Mouse (Mus musculus) gastrocnemius, adult 8-10 months (tissue): ENCODE results near the gene Shank3. TPM values are rescaled to one million over a fixed set of nuclear protein-coding genes. Genes with fewer than 3 reads are reported as not detected.

ENCODE experiments used
- DNase-seq, 2 experiments: peaks; one replicate each; pipeline ENCODE4 v3.0.0; 2022; ENCODE audit warnings: low spot score in 2 of 2
- total RNA-seq, 4 experiments: library from RNA; stranded (reverse); gene quantifications; 2 replicates each; pipeline ENCODE4 v1.2.4; 2022

The Shank3 gene
- total RNA-seq, 4 experiments from 2014 or later: 5.9 to 11.7 (median 8.8) TPM

GRCm38 (mm10) chr15:89524001-89524571, 24.7 kb downstream of the Shank3 start:
- DNase-seq: no peak

DNA sequence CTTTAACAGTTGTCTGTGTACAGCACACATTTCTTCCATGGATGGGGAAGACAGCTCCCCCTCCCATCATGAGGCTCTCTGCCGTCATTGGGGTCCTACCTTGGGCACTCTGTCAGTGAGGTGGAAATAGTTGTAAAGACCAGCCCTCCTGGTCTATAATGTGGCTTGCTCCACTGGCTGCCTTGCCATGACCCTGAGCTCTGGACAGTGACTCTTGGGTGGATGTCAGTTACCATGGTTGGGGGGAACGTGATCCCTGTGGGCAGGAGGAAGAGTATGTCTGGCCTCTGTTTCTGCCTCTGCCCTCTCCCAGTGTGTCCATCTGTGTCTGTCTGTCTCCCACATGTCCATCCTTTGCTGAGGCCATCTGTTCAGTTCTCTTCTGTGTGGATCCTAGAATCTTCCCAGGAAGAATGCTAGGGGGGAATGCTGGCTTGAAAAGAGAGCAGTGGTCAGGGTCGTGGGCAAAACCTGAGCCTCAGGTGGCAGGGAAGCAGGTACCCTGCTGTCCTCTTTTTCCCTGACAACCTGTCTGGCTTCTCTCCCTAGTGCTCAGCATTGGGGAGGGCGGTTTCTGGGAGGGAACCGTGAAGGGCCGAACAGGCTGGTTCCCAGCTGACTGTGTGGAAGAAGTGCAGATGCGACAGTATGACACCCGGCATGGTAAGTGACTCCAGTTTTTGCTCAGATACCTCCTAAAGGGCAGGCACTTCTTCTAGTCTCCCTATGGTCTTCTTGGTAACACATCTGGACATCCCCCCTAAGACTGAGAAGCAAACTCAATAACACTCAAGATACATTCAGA, 25.4 kb downstream of the Shank3 start:
- no peak for DNase-seq

DNA sequence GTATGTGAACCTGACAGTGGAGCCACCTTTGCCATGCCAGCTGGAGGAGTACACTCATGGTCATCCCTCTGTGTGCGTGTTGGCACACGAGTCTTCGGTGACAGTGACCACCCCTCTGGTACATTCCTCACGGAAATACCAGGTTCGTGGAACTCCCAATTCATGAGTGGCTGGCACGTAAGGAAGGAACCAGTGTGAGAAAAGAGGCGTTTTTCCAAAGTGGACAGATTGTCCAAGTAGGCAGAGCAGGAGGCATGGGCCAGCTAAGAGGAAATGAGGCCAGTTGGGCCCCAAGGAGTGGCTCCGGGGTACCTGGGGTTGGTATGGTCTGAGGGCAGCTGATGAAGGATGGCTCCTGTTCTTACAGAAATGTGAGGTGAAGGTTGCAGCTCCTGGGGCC, 26.0 kb downstream of the Shank3 start:
- no peak for DNase-seq

GRCm38 (mm10) chr15:89525896-89526295, 26.5 kb downstream of the Shank3 start:
- no peak for DNase-seq

- DNase-seq: no peak
Measured at GRCm38 (mm10) chr15:89526776-89527325, 27.4 kb downstream of the Shank3 start.

DNA sequence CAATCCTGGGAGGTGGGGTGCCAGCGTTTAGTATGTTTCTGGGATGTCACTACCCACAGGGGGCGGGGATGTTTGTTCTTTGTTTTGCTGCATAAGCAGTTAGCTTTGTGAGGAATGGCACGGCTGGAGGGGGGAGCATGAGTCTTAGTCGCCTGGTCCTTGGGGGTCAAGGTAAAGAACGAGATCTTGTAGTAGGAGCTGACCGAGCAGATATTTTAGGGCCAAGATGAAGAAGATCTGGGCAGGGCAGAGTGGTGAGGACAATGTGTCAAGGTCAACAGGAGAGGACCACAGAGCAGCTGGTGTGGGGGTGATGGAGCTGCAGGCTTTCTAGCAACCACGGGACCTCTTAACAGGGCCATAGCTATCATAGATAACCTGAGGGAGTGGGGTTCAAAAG, 28.0 kb downstream of the Shank3 start:
- no peak for DNase-seq

DNA sequence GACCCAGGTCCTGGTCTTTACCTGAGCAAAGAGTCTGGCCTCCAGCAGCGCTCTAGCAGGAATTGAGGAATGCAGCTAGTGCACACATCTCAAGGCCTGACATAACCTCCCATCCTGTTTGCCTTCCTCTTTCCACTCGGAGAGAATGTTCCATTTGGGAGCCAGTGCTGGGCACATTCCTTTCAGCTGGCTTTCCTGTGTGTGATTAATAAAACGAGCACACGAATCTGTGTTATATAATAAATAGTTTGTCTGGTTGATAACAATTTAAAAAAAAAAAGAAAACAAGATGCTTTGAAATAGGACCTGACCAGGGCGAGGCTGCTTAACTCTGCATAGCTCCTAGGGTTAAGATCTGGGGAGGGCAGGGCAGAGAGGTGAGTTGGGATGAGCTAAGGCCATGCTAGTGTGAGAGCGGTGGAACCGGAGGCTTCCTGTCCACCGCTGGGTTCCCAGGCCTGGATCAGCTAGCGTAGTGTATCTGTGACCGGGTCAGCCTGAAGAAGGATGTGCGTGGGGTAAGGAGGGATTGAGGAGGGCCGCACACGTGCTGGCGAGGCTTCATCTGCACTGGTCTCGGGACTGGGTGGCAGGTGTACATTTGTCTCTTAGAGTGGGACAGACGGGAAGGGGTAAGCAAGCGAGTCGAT, 28.9 kb downstream of the Shank3 start:
- no peak for DNase-seq

DNA sequence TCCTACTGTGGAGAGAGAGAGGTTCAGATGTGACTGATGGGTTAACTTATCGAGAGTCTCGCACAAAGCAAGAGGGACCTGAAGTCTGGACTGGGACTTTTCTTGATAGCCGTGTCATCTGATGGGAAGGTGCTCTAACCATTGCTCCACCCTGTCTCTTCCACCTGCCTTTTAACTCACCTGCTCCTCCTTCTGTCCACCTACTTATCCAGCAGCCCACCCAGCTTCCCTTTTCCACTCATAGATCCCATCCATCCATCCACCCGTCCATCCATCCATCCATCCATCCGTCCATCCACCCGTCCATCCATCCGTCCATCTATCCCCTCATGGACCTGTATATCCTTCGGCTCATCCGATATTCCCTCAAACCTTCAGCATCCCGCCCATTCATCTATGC, 29.5 kb downstream of the Shank3 start:
- no peak for DNase-seq

- DNase-seq: no peak
Measured at GRCm38 (mm10) chr15:89530336-89530735, 30.9 kb downstream of the Shank3 start.

DNA sequence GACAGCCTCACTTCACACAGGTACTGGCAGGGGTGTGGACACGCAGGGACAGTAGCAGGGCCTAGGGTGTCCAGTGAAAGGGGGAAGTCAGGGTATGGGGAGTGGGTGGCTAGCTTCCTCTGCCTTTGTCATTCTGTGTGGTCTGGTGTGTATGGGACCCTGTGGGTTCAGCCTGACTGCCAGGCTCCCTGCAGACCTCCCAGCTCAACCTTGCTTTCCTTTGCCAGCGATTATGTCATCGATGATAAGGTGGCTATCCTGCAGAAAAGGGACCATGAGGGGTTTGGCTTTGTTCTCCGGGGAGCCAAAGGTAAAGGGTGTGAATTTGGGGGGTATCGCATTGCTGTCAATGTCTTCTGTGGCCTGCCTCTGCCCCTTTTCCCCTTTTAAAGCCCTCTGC, 32.0 kb downstream of the Shank3 start:
- no peak for DNase-seq

DNA sequence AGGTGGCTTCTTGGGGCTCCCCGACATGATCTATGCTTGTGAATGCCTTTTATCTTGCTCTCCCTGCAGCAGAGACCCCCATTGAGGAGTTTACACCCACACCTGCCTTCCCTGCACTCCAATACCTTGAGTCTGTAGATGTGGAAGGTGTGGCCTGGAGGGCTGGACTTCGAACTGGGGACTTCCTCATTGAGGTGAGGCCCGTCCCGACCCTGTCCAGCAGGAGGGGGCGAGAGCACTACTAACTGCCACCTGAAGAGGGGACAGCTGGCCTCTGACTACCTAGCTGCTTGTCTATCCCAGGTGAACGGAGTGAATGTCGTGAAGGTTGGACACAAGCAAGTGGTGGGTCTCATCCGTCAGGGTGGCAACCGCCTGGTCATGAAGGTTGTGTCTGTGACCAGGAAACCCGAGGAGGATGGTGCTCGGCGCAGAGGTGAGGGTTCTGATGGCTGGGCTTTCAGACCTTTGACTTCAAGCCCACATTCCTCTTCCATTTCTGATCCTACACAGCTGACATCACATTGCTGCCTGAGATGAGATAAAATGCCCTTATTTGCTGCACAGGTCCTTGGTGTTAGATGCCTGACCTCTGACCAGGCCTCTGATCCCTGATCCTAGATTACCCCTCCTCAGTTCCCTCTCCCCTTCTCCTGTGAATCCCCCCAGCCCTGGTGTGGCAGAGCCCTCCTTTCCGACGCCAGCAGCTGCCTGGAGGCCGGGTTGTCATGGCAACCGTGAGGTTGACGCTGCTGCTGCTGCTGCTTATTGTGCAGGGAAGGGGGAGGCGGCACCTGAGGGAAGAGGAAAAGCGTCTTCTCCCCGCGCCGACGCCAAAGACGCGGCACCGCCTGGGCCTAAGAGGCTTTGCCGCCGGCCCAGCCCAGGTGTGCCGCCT, 32.9 kb downstream of the Shank3 start:
- no peak for DNase-seq

GRCm38 (mm10) chr15:89532924-89533842, 33.8 kb downstream of the Shank3 start:
- no peak for DNase-seq

- DNase-seq: no peak
Measured at GRCm38 (mm10) chr15:89533843-89534207, 34.4 kb downstream of the Shank3 start.

DNA sequence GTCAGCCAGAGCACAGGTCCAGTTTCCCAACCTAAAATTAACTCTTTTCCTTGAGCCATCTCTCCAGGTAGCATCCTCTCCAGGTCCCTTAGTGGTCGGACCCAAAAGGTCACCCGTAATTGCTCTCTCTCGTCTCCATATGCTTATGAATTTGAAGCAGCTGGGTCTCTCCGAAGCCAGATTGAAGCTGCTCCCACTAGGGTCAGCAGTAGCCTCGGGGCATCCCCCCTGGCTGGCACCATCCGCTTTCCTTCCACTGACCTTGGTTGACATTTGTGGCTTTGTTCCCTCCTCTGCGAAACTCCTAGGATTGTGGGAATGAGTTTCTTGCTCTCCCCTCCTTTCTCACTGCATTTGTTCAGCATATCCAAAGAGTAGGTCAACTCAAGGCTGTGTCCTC, 44.7 kb downstream of the Shank3 start:
- no peak for DNase-seq

- DNase-seq: no peak
Measured at GRCm38 (mm10) chr15:89547321-89547720, 47.9 kb downstream of the Shank3 start.

- no peak for DNase-seq
Measured at GRCm38 (mm10) chr15:89547824-89548601, 48.6 kb downstream of the Shank3 start.

GRCm38 (mm10) chr15:89548837-89549236, 49.4 kb downstream of the Shank3 start:
- no peak for DNase-seq

- DNase-seq: no peak
Measured at GRCm38 (mm10) chr15:89550506-89550905, 51.1 kb downstream of the Shank3 start.

- DNase-seq: no peak
Measured at GRCm38 (mm10) chr15:89551733-89552132, 52.3 kb downstream of the Shank3 start.
